In genomic region chr1:57673415-57673814, GRCm38 (mm10) we compare ENCODE assay signal across 13 mouse cellular contexts.
DNase-seq lines count a peak whose midpoint lies in the region; ATAC-seq and TF ChIP-seq lines count a peak whose summit lies in the region.
"Had no signal": no experiment of that assay in that cellular context is flagged by ENCODE, and none has a peak within 500 bp of the region (broad histone marks: within the 10 kb centered on the region; RNA-seq: fewer than 3 reads in every experiment).

No protein-coding gene starts in this region.

- DNase-seq in hindbrain, embryonic 10.5 days (ENCODE audit: low spot score) = no peak
- no peak for DNase-seq in hindbrain, embryonic 11.5 days (ENCODE audit: low spot score)
- peak; percentile 15 for DNase-seq in hindbrain, postnatal 0 days (ENCODE audit: low spot score)
- no peak for DNase-seq in layer of hippocampus, adult 9-10 months (ENCODE audit: low spot score)
- DNase-seq in heart, postnatal 14 days = no peak
- no peak for DNase-seq in adrenal gland, adult 8-10 months
- DNase-seq: cerebellum, adult 8-10 months; kidney, postnatal 36 days; lung, adult 18-20 months had no signal

- TF ChIP-seq CTCF in hindbrain, postnatal 0 days (IDR thresholded peaks at IDR 0.05; ENCODE audit: low read depth) = no peak

- H3K36me3 ChIP-seq in hindbrain, embryonic 10.5 days = no peaks in the 10 kb centered on the region
- no peaks in the 10 kb centered on the region for H3K36me3 ChIP-seq in hindbrain, embryonic 11.5 days (ENCODE audit: control insufficient read depth, insufficient read depth, low read length)
- no peaks in the 10 kb centered on the region for H3K36me3 ChIP-seq in forebrain, embryonic 13.5 days (ENCODE audit: poor library complexity, severe bottlenecking)
- no peaks in the 10 kb centered on the region for H3K36me3 ChIP-seq in hindbrain, postnatal 0 days (ENCODE audit: insufficient read depth, low read length)
- H3K36me3 ChIP-seq in midbrain, embryonic 15.5 days (replicated peaks) = no peaks in the 10 kb centered on the region
- H3K36me3 ChIP-seq: neural tube, embryonic 12.5 days had no signal

- no peaks in the 10 kb centered on the region for H3K9me3 ChIP-seq in hindbrain, embryonic 10.5 days
- H3K9me3 ChIP-seq in hindbrain, embryonic 11.5 days (ENCODE audit: control insufficient read depth, low read length) = no peaks in the 10 kb centered on the region
- no peaks in the 10 kb centered on the region for H3K9me3 ChIP-seq in forebrain, embryonic 13.5 days (replicated peaks)
- H3K9me3 ChIP-seq in hindbrain, postnatal 0 days (ENCODE audit: low read length) = no peaks in the 10 kb centered on the region
- no peaks in the 10 kb centered on the region for H3K9me3 ChIP-seq in midbrain, embryonic 15.5 days
- H3K9me3 ChIP-seq: neural tube, embryonic 12.5 days had no signal

- no peak overlapping the region for H3K9ac ChIP-seq in hindbrain, embryonic 11.5 days (ENCODE audit: low read depth, low read length)
- no peak overlapping the region for H3K9ac ChIP-seq in forebrain, embryonic 13.5 days
- H3K9ac ChIP-seq in hindbrain, postnatal 0 days (replicated peaks; ENCODE audit: low read length) = no peak overlapping the region
- no peak overlapping the region for H3K9ac ChIP-seq in midbrain, embryonic 15.5 days
- H3K9ac ChIP-seq: neural tube, embryonic 12.5 days had no signal

- H3K27me3 ChIP-seq in hindbrain, embryonic 10.5 days (ENCODE audit: insufficient read depth, poor library complexity, severe bottlenecking) = no peaks in the 10 kb centered on the region
- no peaks in the 10 kb centered on the region for H3K27me3 ChIP-seq in hindbrain, embryonic 11.5 days (ENCODE audit: control insufficient read depth, insufficient read depth, low read length)
- H3K27me3 ChIP-seq in forebrain, embryonic 13.5 days = no peaks in the 10 kb centered on the region
- no peaks in the 10 kb centered on the region for H3K27me3 ChIP-seq in hindbrain, postnatal 0 days (ENCODE audit: insufficient read depth, low read length)
- no peaks in the 10 kb centered on the region for H3K27me3 ChIP-seq in midbrain, embryonic 15.5 days (replicated peaks)
- H3K27me3 ChIP-seq: neural tube, embryonic 12.5 days; Patski had no signal

- WGBS in hindbrain, embryonic 10.5 days = 86% methylated on average over 2 of the region's 2 CpGs
- 82% methylated on average over 2 of the region's 2 CpGs for WGBS in hindbrain, embryonic 11.5 days
- 61% methylated on average over 2 of the region's 2 CpGs for WGBS in forebrain, embryonic 13.5 days
- WGBS in hindbrain, postnatal 0 days = 47% methylated on average over 2 of the region's 2 CpGs
- 63% methylated on average over 2 of the region's 2 CpGs for WGBS in midbrain, embryonic 15.5 days

- H3K4me2 ChIP-seq in hindbrain, embryonic 11.5 days (replicated peaks; ENCODE audit: low read depth, low read length) = no peak overlapping the region
- no peak overlapping the region for H3K4me2 ChIP-seq in forebrain, embryonic 13.5 days
- H3K4me2 ChIP-seq in hindbrain, postnatal 0 days (ENCODE audit: low read depth, low read length) = no peak overlapping the region
- H3K4me2 ChIP-seq in midbrain, embryonic 15.5 days = no peak overlapping the region
- H3K4me2 ChIP-seq: neural tube, embryonic 12.5 days had no signal

- intact Hi-C loops in heart, postnatal 14 days (cut with DNase I) = no loop called here

- ATAC-seq in hindbrain, embryonic 11.5 days (ENCODE audit: low FRiP score) = no peak
- ATAC-seq in forebrain, embryonic 13.5 days = no peak; the same call in 1 of the 2 replicates
- peak; percentile 47; the same call in 1 of the 2 replicates for ATAC-seq in hindbrain, postnatal 0 days
- no peak for ATAC-seq in midbrain, embryonic 15.5 days (replicated peaks)
- ATAC-seq: Patski had no signal

- H3K4me1 ChIP-seq in hindbrain, embryonic 10.5 days (replicated peaks) = peaks cover 11% of the 10 kb centered on the region
- H3K4me1 ChIP-seq in hindbrain, embryonic 11.5 days (replicated peaks; ENCODE audit: control insufficient read depth, insufficient read depth, low read length) = no peaks in the 10 kb centered on the region
- peaks cover 13% of the 10 kb centered on the region for H3K4me1 ChIP-seq in forebrain, embryonic 13.5 days
- H3K4me1 ChIP-seq in hindbrain, postnatal 0 days (ENCODE audit: insufficient read depth, low read length) = 0 out of 2 replicates have a peak, but pooled peaks cover 3% of the 10 kb centered on the region
- peaks cover 8% of the 10 kb centered on the region for H3K4me1 ChIP-seq in midbrain, embryonic 15.5 days
- H3K4me1 ChIP-seq: neural tube, embryonic 12.5 days had no signal

- peak overlapping the region; percentile 13; the same call in 1 of the 2 replicates for H3K27ac ChIP-seq in hindbrain, embryonic 10.5 days
- H3K27ac ChIP-seq in hindbrain, embryonic 11.5 days (ENCODE audit: low read depth, low read length) = no peak overlapping the region
- H3K27ac ChIP-seq in forebrain, embryonic 13.5 days = peak overlapping the region; percentile 60
- no peak overlapping the region for H3K27ac ChIP-seq in hindbrain, postnatal 0 days
- 0 out of 2 replicates have a peak overlapping the region, but pooled peaks have one; percentile 5 for H3K27ac ChIP-seq in midbrain, embryonic 15.5 days
- H3K27ac ChIP-seq: neural tube, embryonic 12.5 days had no signal

- H3K4me3 ChIP-seq in hindbrain, embryonic 10.5 days = no peak overlapping the region
- no peak overlapping the region for H3K4me3 ChIP-seq in hindbrain, embryonic 11.5 days (ENCODE audit: low read depth, low read length)
- H3K4me3 ChIP-seq in forebrain, embryonic 13.5 days = no peak overlapping the region
- H3K4me3 ChIP-seq in hindbrain, postnatal 0 days (ENCODE audit: low read length) = no peak overlapping the region
- H3K4me3 ChIP-seq in midbrain, embryonic 15.5 days = no peak overlapping the region
- H3K4me3 ChIP-seq: neural tube, embryonic 12.5 days had no signal

Comparison
In these comparisons a context has a peak if more than half of its experiments do, and no peak if none do; other contexts are left out.
1. H3K27ac ChIP-seq: peak in hindbrain, embryonic 10.5 days (single experiment), forebrain, embryonic 13.5 days (single experiment) and midbrain, embryonic 15.5 days (single experiment); none in hindbrain, embryonic 11.5 days (single experiment) and hindbrain, postnatal 0 days (single experiment).